Mouse (Mus musculus): Measurements from ENCODE around the gene Usp48. TPM values are rescaled to one million over a fixed set of nuclear protein-coding genes. Genes with fewer than 3 reads are reported as not detected.

Usp48 gene
- polyA plus RNA-seq, 1 experiment from 2014 or later: 56.9 TPM

DNA sequence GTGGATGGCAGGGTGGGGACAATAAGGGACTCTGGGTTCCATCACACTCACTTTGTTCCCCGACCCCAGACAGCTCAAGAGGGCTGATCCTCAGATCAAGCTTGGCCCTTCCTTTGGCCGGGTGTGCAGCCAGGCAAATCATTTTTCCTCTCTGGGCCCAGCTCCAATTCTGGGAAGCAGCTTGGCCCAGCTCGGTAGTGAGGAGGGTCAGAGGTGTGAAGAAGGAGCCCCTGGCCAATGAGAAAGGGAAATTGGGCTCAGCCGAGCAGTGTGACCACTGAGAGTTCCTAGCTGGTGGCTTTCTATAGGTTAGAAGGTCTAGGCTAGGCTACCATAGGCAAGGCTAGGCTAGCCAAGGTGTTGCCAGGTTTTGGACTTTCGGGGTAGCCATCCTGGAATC lies 74.2 kb downstream of the Usp48 start:
- peaks cover 29% of the 10 kb centered on the region for H3K4me1 ChIP-seq
- no peak overlapping the region for H3K4me3 ChIP-seq
- H3K27me3 ChIP-seq (ENCODE audit: insufficient read depth, poor library complexity, severe bottlenecking): peaks cover 69% of the 10 kb centered on the region
- H3K27ac ChIP-seq: no peak overlapping the region
- WGBS: 60% methylated on average over 5 of the region's 5 CpGs
- DNase-seq (ENCODE audit: low spot score): no peak
- H3K9me3 ChIP-seq: no peaks in the 10 kb centered on the region
- no peaks in the 10 kb centered on the region for H3K36me3 ChIP-seq

DNA sequence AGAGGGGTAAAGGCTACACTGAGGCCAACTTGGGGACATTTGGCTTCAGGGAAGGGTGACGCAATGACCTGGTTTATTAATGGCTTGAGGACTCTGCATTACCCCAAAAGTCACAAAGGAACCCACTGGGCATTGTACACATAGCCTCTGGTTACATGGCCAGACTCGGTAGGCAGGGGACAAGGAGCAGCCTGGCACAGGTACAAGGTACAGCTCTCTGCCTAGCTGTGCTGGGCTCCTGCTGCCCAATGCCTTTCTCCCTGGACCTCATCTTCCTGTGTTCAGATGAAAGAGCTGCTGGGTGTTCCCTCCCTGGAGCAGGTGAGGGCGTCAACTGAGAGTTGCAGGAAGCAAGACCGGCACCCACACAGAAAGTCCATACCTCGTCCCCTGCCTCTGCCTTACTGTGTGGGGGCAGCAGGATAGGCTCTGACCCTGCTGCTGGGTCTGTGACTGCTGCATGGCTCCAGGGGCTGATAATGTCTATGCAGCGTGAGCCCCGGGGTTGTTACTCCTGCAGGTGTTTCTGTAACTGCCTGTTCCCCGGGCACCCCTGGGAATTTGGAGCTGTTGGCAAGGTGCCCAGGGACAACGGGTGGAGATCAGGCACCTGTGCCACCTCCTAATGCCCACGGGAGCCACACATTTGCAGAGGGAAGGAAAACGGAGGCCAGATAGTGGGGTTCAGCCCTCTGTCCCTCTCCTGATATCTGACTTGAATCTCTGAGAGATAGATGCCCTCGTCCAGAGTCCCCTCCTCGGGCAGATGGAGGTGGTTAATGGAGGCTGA lies 78.4 kb downstream of the Usp48 start:
- WGBS: 68% methylated on average over 13 of the region's 13 CpGs
- H3K4me3 ChIP-seq: no peak overlapping the region
- H3K36me3 ChIP-seq: no peaks in the 10 kb centered on the region
- no peaks in the 10 kb centered on the region for H3K9me3 ChIP-seq
- H3K4me1 ChIP-seq: 0 out of 2 replicates have a peak, but pooled peaks cover 10% of the 10 kb centered on the region
- H3K27me3 ChIP-seq (ENCODE audit: insufficient read depth, poor library complexity, severe bottlenecking): peaks cover 61% of the 10 kb centered on the region
- DNase-seq (ENCODE audit: low spot score): no peak
- H3K27ac ChIP-seq: no peak overlapping the region

DNA sequence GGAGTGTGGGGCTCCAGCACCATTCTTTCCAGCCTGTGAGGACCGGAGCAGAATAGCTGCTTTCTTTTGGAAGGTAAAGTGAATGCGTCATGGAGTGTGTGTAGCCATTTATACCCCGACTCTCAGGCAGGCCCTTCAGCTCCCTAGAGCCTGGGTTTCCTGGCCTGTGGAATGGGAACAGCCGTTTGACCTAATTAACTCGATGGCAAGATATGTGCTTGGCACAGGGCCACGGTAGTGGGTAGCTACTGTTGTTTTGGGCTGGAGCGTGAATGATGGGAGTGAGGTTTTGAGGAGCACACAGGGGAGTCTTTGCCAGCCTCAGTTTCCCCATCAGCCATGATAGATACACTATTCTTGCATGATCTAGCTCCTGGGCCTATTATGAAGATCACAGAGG lies 82.0 kb downstream of the Usp48 start:
- no peaks in the 10 kb centered on the region for H3K36me3 ChIP-seq
- H3K27ac ChIP-seq: no peak overlapping the region
- no peaks in the 10 kb centered on the region for H3K9me3 ChIP-seq
- DNase-seq (ENCODE audit: low spot score): no peak
- H3K4me3 ChIP-seq: no peak overlapping the region
- H3K4me1 ChIP-seq: peaks cover under 1% of the 10 kb centered on the region; the same call in 1 of the 2 replicates
- peaks cover 81% of the 10 kb centered on the region for H3K27me3 ChIP-seq (ENCODE audit: insufficient read depth, poor library complexity, severe bottlenecking)
- 68% methylated on average over 7 of the region's 7 CpGs for WGBS

DNA sequence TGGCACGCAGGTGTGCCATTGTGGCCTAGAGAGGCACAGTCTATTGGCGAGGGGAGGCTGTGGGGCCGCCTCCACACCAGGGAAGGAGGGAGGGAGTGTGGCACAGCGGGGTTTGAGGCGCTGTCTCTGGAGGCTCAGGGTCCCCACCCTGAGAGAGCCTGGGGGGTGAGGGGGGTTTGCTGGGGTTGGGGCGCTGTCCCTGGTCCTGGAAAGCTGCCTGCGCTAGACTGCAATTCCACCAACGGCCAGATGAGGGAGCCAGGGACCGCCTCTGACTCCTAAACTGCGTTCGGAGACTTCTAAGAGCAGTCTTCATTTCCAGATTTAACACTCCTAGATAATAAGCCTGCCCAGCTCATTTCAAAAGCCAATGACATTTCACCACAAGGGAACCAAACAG lies 82.5 kb downstream of the Usp48 start:
- Histone ChIP-seq H3K4me1 (peaks cover 6% of the 10 kb centered on the region), H3K27me3 (ENCODE audit: insufficient read depth, poor library complexity, severe bottlenecking) (peaks cover 86% of the 10 kb centered on the region), H3K27ac (no peak overlapping the region), H3K4me3 (no peak overlapping the region), H3K9me3 (no peaks in the 10 kb centered on the region), H3K36me3 (no peaks in the 10 kb centered on the region)
- WGBS: 9% methylated on average over 10 of the region's 11 CpGs
- DNase-seq (ENCODE audit: low spot score): no peak

DNA sequence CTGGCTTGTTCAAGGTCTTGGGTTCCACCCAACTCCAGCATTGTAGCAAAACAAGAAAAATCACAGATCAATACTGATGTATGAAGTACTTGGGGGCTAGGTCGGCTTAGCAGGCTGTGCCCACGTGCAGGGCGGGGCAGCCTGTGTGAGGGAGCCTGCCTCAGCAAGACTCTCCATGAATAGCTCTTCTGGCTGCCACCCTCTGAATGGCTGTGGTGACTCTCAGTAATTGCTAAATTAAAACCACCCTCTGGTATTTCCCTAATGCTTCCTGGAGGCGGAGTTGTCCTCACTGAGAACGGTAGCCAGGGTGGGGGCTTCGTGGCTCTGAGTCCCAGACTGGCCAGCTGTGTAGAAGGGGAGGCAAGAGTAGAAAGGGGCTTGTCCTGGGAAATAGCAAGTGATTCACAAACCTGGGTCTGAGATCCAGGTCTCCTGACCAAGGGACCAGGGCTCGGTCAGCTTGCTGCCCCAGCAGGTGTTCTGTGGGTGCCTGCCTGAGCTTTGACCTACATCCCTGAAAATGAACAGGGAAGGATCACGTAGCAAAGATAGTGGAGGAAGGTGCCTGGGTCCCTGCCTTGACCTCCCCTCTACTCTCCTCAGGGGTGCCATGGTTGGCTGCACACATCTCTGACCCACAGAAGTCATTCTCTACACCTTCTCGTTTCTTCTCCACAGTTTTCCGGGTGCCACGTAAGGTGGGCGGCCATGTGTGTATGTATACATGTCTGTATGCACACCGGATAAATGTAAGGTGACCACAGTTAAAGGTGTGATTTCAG lies 83.3 kb downstream of the Usp48 start:
- no peak overlapping the region for H3K4me3 ChIP-seq
- H3K27ac ChIP-seq: no peak overlapping the region
- H3K9me3 ChIP-seq: no peaks in the 10 kb centered on the region
- H3K4me1 ChIP-seq: peaks cover 14% of the 10 kb centered on the region
- WGBS: 65% methylated on average over 13 of the region's 13 CpGs
- H3K27me3 ChIP-seq (ENCODE audit: insufficient read depth, poor library complexity, severe bottlenecking): peaks cover 90% of the 10 kb centered on the region
- H3K36me3 ChIP-seq: no peaks in the 10 kb centered on the region
- no peak for DNase-seq (ENCODE audit: low spot score)

DNA sequence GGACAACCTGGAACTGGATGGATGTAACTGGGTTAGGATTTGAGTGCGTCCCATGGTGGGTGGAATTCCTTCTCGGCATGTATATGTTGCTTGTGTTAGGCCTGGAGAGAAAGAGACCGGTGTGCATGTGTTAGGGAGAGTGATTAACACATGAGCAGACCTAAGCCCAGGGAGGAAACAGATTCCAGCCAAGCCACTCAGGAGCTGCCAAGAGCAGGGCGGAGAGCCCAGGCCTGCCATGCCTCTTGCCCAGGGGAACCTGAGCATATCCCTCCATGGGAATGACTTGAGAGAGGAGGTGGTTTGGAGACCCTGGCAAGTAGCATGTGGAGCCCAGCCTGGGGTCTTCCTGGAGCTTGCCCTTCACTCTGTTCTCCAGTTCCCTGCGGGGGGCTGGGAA lies 84.4 kb downstream of the Usp48 start:
- WGBS: 71% methylated on average over 5 of the region's 5 CpGs
- Histone ChIP-seq H3K4me3 (no peak overlapping the region), H3K4me1 (peaks cover 15% of the 10 kb centered on the region), H3K9me3 (no peaks in the 10 kb centered on the region), H3K36me3 (no peaks in the 10 kb centered on the region), H3K27me3 (ENCODE audit: insufficient read depth, poor library complexity, severe bottlenecking) (peaks cover 91% of the 10 kb centered on the region), H3K27ac (no peak overlapping the region)
- DNase-seq (ENCODE audit: low spot score): no peak

DNA sequence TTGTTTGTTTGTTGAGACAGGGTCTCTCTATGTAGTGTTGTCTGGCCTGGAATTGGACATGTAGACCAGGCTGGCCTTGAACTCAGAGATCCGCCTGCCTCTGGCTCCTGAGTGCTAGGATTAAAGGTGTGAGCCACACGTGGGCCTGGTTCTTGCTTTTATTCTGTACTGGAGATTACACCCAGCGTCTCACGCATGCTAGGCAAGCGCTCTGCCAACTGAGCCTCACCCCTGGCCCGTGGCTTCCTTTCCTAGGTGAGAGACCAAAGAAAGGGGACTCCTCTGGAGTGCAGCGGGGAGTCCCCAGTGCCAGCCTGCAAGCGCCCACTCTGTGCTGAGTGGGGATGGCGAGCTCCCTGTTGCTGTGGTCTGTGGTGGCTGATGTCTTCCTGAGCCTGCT lies 85.0 kb downstream of the Usp48 start:
- no peaks in the 10 kb centered on the region for H3K9me3 ChIP-seq
- peaks cover 91% of the 10 kb centered on the region for H3K27me3 ChIP-seq (ENCODE audit: insufficient read depth, poor library complexity, severe bottlenecking)
- 68% methylated on average over 9 of the region's 9 CpGs for WGBS
- H3K36me3 ChIP-seq: no peaks in the 10 kb centered on the region
- H3K4me3 ChIP-seq: no peak overlapping the region
- no peak for DNase-seq (ENCODE audit: low spot score)
- H3K4me1 ChIP-seq: peaks cover 15% of the 10 kb centered on the region
- H3K27ac ChIP-seq: no peak overlapping the region

DNA sequence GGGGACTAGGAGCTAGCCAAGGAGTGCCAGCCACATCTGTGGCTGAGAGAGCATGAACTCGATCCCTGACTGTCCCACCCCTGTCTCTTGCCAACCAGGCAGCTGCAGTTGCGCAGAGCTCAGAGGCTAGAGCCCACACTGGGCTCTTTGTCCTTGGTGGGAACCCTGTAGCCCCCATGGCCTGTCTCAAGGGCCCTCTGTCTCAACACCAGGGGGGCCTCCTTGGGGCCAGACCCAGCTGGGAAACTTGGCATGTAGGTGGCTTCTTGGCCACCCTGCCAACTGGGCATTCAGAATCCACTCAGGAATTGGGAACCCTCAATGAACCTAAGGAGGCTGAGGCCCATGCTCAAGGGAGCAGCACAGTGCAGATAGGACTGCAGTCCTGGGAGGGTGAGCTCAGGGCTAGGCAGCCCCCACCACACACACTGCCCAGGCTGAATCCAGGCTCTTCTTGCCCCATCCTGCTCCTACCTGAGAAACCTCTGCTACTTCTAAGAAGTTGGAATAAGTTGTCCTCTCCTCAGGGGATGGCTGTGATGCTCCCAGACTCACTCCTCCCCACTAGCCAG lies 86.5 kb downstream of the Usp48 start:
- no peak for DNase-seq (ENCODE audit: low spot score)
- H3K27ac ChIP-seq: no peak overlapping the region
- H3K4me3 ChIP-seq: no peak overlapping the region
- peaks cover 95% of the 10 kb centered on the region for H3K27me3 ChIP-seq (ENCODE audit: insufficient read depth, poor library complexity, severe bottlenecking)
- no peaks in the 10 kb centered on the region for H3K9me3 ChIP-seq
- 84% methylated on average over 2 of the region's 2 CpGs for WGBS
- H3K36me3 ChIP-seq: no peaks in the 10 kb centered on the region
- H3K4me1 ChIP-seq: peaks cover 15% of the 10 kb centered on the region

DNA sequence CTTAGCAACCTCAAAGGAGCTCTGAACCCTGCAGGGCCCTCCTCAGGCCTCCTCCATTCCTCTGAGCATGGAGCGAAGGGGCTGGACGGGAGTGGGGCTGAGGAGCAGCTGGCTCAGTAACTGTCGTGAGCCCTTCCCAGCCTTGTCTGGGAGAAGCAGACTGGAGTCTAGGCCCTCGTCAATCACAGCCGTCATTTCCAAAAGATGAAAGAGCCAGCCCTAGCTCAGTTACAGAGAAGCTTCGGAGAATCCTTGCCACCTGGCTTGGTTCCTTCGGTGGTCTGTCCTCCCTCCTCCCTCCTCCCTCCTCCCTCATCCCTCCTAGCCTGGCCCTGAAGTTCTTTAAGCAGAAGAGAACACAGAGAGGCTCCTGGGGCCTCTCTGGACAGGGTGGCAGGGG lies 87.2 kb downstream of the Usp48 start:
- H3K4me1 ChIP-seq: peaks cover 15% of the 10 kb centered on the region
- no peak overlapping the region for H3K27ac ChIP-seq
- H3K9me3 ChIP-seq: no peaks in the 10 kb centered on the region
- 40% methylated on average over 7 of the region's 7 CpGs for WGBS
- H3K36me3 ChIP-seq: no peaks in the 10 kb centered on the region
- peaks cover 95% of the 10 kb centered on the region for H3K27me3 ChIP-seq (ENCODE audit: insufficient read depth, poor library complexity, severe bottlenecking)
- no peak overlapping the region for H3K4me3 ChIP-seq
- DNase-seq (ENCODE audit: low spot score): no peak

DNA sequence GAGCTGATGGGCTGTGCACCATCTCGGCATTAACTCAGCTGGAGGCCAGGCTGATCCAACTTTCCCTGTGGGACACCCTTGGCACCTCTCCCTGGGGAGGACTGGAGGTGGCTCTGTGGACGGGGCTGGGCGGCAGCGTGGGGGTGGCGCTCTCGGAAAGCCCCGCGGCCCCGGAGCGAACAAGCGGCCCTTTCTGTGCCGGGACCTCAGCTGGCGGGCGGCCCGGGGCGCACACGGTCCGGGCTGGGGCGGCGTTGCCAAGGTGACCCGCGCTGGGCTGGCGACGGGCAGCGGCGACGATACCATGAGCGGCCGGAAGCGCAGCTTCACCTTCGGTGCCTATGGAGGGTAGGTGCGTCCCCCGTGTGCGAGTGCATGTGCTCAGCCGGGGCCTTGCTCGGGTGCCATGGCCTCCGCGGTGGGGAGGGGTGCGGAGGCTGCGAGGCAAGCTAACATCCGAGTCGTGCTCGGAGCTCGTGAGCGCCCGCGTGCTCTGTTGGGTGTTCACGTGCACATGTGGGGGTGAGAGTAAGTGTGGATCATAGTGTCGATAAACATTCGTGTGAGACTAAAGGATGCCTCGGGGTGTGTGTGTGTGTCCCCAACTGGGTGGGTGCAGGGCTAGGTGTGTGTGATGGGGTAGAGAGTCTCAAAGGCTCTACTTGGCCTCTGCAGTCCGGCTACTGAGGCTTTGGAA lies 88.0 kb downstream of the Usp48 start:
- H3K9me3 ChIP-seq: no peaks in the 10 kb centered on the region
- no peak overlapping the region for H3K27ac ChIP-seq
- no peaks in the 10 kb centered on the region for H3K36me3 ChIP-seq
- H3K27me3 ChIP-seq (ENCODE audit: insufficient read depth, poor library complexity, severe bottlenecking): peaks cover 99% of the 10 kb centered on the region
- H3K4me1 ChIP-seq: peaks cover 15% of the 10 kb centered on the region
- DNase-seq (ENCODE audit: low spot score): no peak
- H3K4me3 ChIP-seq: peak overlapping the region; percentile 48
- WGBS: 6% methylated on average over 52 of the region's 52 CpGs

DNA sequence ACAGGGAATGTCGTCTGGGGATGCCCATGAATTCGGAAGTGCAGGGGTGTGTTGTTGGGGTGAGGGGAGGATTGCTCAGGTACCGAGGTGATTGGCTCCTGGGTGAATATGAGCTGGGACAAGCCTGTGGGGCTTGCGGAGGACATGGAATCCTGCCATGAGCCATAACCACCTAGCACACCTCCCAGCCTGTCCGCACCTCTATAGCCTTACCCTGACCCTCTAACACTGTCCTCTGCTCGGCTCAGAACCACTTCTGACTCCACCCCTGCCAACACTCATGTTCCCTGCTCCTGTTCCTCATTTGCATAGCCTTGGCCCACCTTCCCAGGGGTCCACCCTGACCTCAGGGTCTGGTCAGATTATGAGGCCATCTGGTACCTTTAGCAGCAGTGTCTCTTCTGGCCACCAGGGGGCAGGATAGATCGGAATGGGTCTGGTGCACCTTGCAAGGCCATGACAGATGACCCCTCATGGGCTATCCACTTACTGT lies 89.5 kb downstream of the Usp48 start:
- Histone ChIP-seq H3K27me3 (ENCODE audit: insufficient read depth, poor library complexity, severe bottlenecking) (peaks cover 99% of the 10 kb centered on the region), H3K9me3 (no peaks in the 10 kb centered on the region), H3K4me3 (no peak overlapping the region), H3K27ac (no peak overlapping the region), H3K4me1 (peaks cover 15% of the 10 kb centered on the region), H3K36me3 (no peaks in the 10 kb centered on the region)
- 43% methylated on average over 7 of the region's 7 CpGs for WGBS
- DNase-seq (ENCODE audit: low spot score): no peak

DNA sequence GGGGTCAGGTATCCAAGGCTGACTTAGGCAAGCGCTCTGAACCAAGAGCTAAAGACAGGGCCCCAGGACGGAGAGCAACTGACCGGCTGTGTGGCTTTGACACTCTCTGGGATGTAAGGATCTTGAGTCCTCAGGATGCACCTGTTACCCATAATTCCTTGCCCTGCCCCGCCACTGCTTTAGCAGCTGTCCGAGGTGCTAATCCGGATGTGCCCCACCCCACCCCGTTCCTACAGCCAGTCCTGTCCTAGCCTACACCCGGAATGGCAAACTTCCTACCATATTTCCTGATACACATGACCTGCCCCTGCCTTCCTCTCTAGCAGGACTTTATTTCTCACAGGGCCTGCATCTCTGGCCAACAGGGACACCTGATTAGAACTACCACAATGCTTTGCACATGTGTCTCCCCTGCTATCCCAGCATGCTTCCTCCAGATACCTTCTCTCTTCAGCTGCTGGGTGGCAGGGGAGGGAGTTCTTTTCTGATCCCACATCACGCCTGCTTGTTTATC lies 91.3 kb downstream of the Usp48 start:
- Histone ChIP-seq H3K4me1 (peaks cover 15% of the 10 kb centered on the region), H3K36me3 (no peaks in the 10 kb centered on the region), H3K9me3 (no peaks in the 10 kb centered on the region), H3K27me3 (ENCODE audit: insufficient read depth, poor library complexity, severe bottlenecking) (peaks cover 94% of the 10 kb centered on the region), H3K27ac (no peak overlapping the region), H3K4me3 (no peak overlapping the region)
- 24% methylated on average over 9 of the region's 9 CpGs for WGBS
- no peak for DNase-seq (ENCODE audit: low spot score)
